Mouse (Mus musculus) gastrocnemius, postnatal 4 days (tissue): ENCODE measurements around the gene Ifna5. TPM values are rescaled to one million over a fixed set of nuclear protein-coding genes. Genes with fewer than 3 reads are reported as not detected.
"Not testable (repeated sequence)": the region's sequence is repeated elsewhere in the genome, so short reads cannot be mapped to it uniquely, and the experiment has no call there.

Experiments used
- DNase-seq, 2 experiments: peaks; one replicate each; pipeline ENCODE4 v3.0.0; 2021 to 2022; ENCODE audit warnings: low spot score in 2 of 2, mixed read lengths in 2 of 2
- long read RNA-seq, 2 experiments: library from polyadenylated mRNA; stranded (forward); transcript quantifications; one replicate each; pipeline ENCODE4 v2.0.0; 2021
- total RNA-seq, 2 experiments: library from RNA; stranded (reverse); gene quantifications; 2 replicates each; pipeline ENCODE4 v1.2.3; 2021

Gene Ifna5
- not detected for total RNA-seq
- long read RNA-seq, experiment 1 = 0 reads
- long read RNA-seq, experiment 2 = 0 reads

DNA sequence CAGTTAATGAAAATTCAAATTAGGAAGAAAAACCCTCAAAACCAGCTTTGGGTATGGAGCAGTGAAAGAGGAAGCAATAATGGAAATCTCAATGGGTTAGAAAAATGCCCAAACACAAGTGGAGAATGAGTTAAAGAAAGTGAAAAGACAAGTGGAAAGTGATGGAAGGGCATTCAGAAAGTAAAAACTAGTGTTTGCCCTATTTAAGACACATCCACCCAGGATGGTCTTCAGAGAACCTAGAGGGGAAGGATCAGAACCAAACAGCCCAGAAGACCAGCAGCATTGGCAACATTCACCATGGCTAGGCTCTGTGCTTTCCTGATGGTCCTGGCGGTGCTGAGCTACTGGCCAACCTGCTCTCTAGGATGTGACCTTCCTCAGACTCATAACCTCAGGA is at the start of gene Ifna5:
Ifna5 (plus strand) TSS at position 301 of the 400 bp plus-strand sequence.
- DNase-seq = not testable (repeated sequence)

DNA sequence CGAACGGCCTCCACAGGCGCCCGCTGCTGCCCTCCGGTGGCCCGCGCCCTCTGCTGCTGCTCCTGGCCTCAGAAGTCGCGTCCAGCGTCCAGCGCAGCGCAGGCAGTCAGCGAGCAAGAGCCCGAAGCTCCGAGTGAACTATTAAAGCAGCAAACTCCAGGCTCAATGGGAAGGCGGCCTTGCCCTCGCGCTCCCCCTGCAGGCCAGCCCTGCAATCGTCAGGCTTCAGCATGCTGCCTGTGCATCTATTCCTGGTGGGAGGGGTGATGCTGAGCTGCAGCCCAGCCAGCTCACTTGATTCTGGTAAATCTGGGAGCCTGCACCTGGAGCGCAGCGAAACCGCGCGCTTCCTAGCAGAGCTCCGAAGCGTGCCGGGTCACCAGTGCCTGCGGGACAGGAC is 46.9 kb upstream of the Ifna5 start, which contains the start of gene Gm13277:
Gm13277 (plus strand) TSS at position 231 of the 400 bp plus-strand sequence.
- peak; percentile 20 to 52 for DNase-seq

GRCm38 (mm10) chr4:88791250-88791649 is 44.1 kb upstream of the Ifna5 start, which contains the start of gene Gm13278:
Gm13278 (plus strand) TSS chr4:88791550.
- not testable (repeated sequence) for DNase-seq

GRCm38 (mm10) chr4:88793936-88794675 is 41.2 kb upstream of the Ifna5 start, which contains the start of gene Gm13275:
Gm13275 (plus strand) TSS chr4:88794487.
- peak; percentile 51 to 63 for DNase-seq

DNA sequence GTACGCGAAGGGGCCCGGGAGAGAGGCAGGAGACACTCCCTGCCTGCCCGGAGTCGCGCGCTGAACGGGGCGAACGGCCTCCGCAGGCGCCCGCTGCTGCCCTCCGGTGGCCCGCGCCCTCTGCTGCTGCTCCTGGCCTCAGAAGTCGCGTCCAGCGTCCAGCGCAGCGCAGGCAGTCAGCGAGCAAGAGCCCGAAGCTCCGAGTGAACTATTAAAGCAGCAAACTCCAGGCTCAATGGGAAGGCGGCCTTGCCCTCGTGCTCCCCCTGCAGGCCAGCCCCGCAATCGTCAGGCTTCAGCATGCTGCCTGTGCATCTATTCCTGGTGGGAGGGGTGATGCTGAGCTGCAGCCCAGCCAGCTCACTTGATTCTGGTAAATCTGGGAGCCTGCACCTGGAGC is 38.2 kb upstream of the Ifna5 start, which contains the start of gene Gm13279:
Gm13279 (plus strand) TSS at position 301 of the 400 bp plus-strand sequence.
- not testable (repeated sequence) for DNase-seq

GRCm38 (mm10) chr4:88799365-88799764 is 36.0 kb upstream of the Ifna5 start, which contains the start of gene Gm13285:
Gm13285 (plus strand) TSS chr4:88799665.
- not testable (repeated sequence) for DNase-seq

DNA sequence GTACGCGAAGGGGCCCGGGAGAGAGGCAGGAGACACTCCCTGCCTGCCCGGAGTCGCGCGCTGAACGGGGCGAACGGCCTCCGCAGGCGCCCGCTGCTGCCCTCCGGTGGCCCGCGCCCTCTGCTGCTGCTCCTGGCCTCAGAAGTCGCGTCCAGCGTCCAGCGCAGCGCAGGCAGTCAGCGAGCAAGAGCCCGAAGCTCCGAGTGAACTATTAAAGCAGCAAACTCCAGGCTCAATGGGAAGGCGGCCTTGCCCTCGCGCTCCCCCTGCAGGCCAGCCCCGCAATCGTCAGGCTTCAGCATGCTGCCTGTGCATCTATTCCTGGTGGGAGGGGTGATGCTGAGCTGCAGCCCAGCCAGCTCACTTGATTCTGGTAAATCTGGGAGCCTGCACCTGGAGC is 32.4 kb upstream of the Ifna5 start, which contains the start of gene Gm13287:
Gm13287 (plus strand) TSS at position 301 of the 400 bp plus-strand sequence.
- not testable (repeated sequence) for DNase-seq

DNA sequence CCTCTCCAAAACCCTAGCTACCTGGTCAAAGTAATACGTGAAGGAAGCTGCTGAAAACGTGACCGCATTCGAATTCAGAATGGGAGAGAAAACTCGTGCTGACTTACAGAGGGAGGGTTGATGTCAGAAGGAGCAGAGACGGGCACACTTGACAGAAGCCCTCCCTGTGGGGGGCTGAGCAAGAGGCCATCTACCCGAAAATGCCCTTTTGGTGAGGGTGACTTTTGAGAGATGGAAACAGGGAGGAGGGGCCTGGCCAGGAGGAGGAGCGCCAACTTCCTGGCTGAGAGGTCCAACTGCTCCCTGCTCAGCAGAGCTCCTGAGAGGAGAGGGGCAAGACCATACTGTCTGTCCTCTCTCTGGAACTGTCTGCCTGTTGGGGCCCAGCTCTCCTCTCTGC is 30.1 kb upstream of the Ifna5 start, which contains the start of gene Gm13288:
Gm13288 (plus strand) TSS at position 301 of the 400 bp plus-strand sequence.
- not testable (repeated sequence) for DNase-seq

DNA sequence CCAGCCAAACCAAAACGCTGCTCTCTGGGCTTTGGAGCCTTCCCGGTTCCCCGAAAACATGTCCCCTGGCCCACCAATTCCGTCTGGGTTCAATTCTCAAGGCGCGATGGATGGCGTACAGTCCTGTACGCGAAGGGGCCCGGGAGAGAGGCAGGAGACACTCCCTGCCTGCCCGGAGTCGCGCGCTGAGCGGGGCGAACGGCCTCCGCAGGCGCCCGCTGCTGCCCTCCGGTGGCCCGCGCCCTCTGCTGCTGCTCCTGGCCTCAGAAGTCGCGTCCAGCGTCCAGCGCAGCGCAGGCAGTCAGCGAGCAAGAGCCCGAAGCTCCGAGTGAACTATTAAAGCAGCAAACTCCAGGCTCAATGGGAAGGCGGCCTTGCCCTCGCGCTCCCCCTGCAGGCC is 29.6 kb upstream of the Ifna5 start:
- DNase-seq = peak in 1 of 2 experiments; percentile 17

- DNase-seq = no peak
Measured at GRCm38 (mm10) chr4:88815928-88816327, 19.4 kb upstream of the Ifna5 start, which contains the start of gene Ifna7. Ifna7 (plus strand) TSS chr4:88816228.

DNA sequence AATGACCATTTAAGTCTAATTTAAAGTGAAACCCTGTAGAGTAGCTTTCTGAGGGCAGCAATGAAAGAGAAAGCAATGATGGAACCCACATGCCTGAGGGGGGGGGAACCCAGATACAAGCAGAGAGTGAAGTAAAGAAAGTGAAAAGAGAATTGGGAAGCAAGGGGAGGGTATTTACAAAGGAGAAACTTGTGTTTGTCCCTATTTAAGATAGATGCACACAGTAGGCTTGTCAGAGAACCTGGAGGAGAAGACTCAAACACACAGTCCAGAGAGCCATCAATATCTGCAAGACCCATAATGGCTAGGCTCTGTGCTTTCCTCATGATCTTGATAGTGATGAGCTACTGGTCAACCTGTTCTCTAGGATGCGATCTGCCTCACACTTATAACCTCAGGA is 15.7 kb upstream of the Ifna5 start, which contains the start of gene Ifna11:
Ifna11 (plus strand) TSS at position 301 of the 400 bp plus-strand sequence.
- DNase-seq = no peak

- no peak for DNase-seq
Measured at GRCm38 (mm10) chr4:88822995-88823394, 12.3 kb upstream of the Ifna5 start.

DNA sequence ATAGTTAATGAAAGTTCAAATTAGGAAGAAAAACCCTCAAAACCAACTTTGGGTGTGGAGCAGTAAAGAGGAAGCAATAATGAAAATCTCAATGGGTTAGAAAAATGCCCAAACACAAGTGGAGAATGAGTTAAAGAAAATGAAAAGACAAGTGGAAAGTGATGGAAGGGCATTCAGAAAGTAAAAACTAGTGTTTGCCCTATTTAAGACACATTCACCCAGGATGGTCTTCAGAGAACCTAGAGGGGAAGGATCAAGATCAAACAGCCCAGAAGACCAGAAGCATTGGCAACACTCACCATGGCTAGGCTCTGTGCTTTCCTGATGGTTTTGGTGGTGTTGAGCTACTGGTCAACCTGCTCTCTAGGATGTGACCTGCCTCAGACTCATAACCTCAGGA is 8.2 kb upstream of the Ifna5 start, which contains the start of gene Ifna6:
Ifna6 (plus strand) TSS at position 301 of the 400 bp plus-strand sequence.
- DNase-seq = not testable (repeated sequence)

- peak in 1 of 2 experiments; percentile 19 for DNase-seq
Measured at GRCm38 (mm10) chr4:88830523-88830922, 4.8 kb upstream of the Ifna5 start.

- no peak for DNase-seq
Measured at GRCm38 (mm10) chr4:88838828-88839227, 3.5 kb downstream of the Ifna5 start.

DNA sequence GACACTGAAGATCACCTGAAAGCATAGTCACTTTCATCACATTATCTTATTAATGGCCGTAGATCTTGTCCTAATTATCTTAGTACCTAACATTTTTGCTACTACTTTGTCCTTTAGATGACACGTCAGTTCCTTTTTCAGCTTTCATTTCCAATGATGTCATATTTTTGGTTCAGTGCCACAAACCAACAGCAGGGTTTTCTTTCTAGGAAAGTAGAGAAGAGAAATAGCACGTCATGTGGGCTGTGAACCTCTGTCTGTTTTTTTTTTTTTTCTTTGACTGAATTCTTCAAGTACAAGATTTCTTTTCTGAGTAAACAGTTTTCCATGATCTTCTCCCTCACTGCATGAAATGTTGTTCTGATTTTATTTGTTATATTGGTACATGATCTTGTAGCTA is 4.7 kb downstream of the Ifna5 start:
- no peak for DNase-seq

DNA sequence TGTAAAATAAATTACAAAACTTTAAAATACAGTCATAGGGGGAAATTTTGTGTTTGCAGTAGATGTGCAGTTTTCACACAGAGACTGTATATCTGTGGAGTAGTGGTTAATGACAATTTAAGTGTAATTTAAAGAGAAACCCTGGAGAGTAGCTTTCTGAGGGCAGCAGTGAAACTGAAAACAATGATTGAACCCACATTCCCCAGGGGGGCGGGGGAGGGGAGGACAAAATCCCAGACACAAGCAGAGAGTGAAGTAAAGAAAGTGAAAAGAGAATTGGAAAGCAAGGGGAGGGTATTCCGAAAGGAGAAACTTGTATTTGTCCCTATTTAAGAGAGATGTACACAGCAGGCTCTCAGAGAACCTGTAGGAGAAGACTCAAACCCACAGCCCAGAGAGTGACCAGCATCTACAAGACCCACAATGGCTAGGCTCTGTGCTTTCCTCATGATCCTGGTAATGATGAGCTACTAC is 6.2 kb downstream of the Ifna5 start, which contains the start of gene Ifna4:
Ifna4 (plus strand) TSS at position 424 of the 474 bp plus-strand sequence.
- no peak for DNase-seq

DNA sequence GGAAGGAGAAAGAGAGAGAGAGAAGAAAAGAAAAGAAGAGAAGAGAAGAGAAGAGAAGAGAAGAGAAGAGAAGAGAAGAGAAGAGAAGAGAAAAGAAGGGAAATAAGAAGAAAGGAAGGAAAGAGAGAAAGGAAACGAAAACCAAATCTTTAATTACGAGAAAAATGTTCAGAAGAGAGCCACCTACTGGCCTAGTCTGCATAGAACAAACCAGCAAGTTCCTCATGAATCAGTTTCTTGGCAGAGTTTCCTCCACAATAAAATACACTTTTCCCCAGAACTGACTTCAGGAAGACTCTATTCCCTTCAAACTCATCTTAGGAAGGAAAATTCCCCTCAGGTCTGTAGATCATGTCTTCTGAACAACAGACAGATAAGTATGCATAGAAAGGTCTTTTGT is 10.0 kb downstream of the Ifna5 start:
- no peak for DNase-seq

GRCm38 (mm10) chr4:88849698-88850097 is 14.4 kb downstream of the Ifna5 start, which contains the start of gene Ifna1:
Ifna1 (plus strand) TSS chr4:88850087.
- DNase-seq = no peak

- no peak for DNase-seq
Measured at GRCm38 (mm10) chr4:88851026-88851763, 15.9 kb downstream of the Ifna5 start.

GRCm38 (mm10) chr4:88859214-88859613 is 23.9 kb downstream of the Ifna5 start:
- no peak for DNase-seq
